Mouse (Mus musculus) C2C12 (cell line): ENCODE data around the gene Tnni3k.

Experiments used
- CEBPB ChIP-seq: IDR thresholded peaks from one replicate; pipeline ENCODE4 v1.6.1; 2011; ENCODE audit warnings: low read depth, mild to moderate bottlenecking, control low read depth, moderate library complexity
- CTCF ChIP-seq: IDR thresholded peaks from one replicate; pipeline ENCODE4 v1.5.1; 2011; ENCODE audit not compliant: control insufficient read depth, insufficient read depth, insufficient read length
- MAX ChIP-seq: IDR thresholded peaks from one replicate; pipeline ENCODE4 v1.6.1; 2011; ENCODE audit warnings: mild to moderate bottlenecking, control low read depth
- MYOD1 ChIP-seq: IDR thresholded peaks from one replicate; pipeline ENCODE4 v1.6.1; 2011; ENCODE audit warnings: low read depth; ENCODE audit not compliant: control insufficient read depth, insufficient read length
- USF1 ChIP-seq: IDR thresholded peaks from one replicate; pipeline ENCODE4 v1.6.1; 2011; ENCODE audit warnings: low read depth, mild to moderate bottlenecking, control low read depth, moderate library complexity

DNA sequence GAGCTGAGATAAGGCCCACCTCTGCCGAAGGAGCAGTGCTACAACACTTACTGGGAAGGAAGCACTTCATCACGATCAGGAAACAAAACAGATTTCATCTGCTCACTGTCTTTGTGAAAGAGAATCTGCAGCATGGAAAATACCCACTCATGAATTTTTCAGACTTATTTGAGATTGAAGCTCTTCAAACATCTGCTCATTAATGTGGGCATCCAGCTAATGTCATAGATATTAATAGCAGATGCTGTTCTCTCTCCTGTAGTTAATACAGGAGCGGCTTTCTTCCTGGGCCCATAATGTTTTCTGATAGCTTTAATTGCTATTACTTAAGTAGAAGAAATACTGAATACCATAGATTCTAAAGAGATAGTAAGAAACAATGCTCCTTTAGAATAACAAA lies 239.0 kb downstream of the Tnni3k start:
- TF ChIP-seq CTCF (no peak), MYOD1 (no peak), USF1 (no peak), MAX (no peak), CEBPB (no peak)
